Mouse (Mus musculus) hindbrain, embryonic 16.5 days (tissue): ENCODE measurements at regions not wholly inside any gene's neighbourhood (a gene's known extent, or its start where the extent isn't known, plus 50 kb on each side); places are given as distances from the start of the nearest gene placed in this dataset.
A peak's percentile ranks its signal among the peaks of the same experiment; 100 is the strongest.

Experiments
- ATAC-seq: fragments of 200-750 bp; cut with Nextera tagmentation; 2 replicates; pipeline ENCODE4 v1.8.0; 2017; ENCODE audit warnings: moderate TSS enrichment, moderate library complexity
- H3K27ac ChIP-seq: fragments of 300-500 bp; sonication (generic); 2 replicates; pipeline ENCODE4 v1.5.1; 2014; ENCODE audit warnings: low read depth, mild to moderate bottlenecking, control low read depth, low read length, moderate library complexity
- H3K27me3 ChIP-seq: fragments of 300-500 bp; sonication (generic); replicated peaks from 2 replicates; pipeline ENCODE4 v1.6.1; 2014; ENCODE audit warnings: low read length; ENCODE audit not compliant: control insufficient read depth, insufficient read depth
- H3K36me3 ChIP-seq: fragments of 300-500 bp; sonication (generic); 2 replicates; pipeline ENCODE4 v1.6.1; 2014; ENCODE audit warnings: mild to moderate bottlenecking, low read length, moderate library complexity, mixed read lengths; ENCODE audit not compliant: control insufficient read depth, insufficient read depth
- H3K4me1 ChIP-seq: fragments of 300-500 bp; sonication (generic); 2 replicates; pipeline ENCODE4 v1.6.1; 2014; ENCODE audit warnings: low read depth, low read length; ENCODE audit not compliant: control insufficient read depth, insufficient read depth
- H3K4me2 ChIP-seq: fragments of 300-500 bp; sonication (generic); 2 replicates; pipeline ENCODE4 v1.6.1; 2014; ENCODE audit warnings: mild to moderate bottlenecking, low read length, control low read depth, moderate library complexity
- H3K4me3 ChIP-seq: fragments of 300-500 bp; sonication (generic); 2 replicates; pipeline ENCODE4 v1.5.1; 2014; ENCODE audit warnings: mild to moderate bottlenecking, low read length, control low read depth, moderate library complexity
- H3K9ac ChIP-seq: fragments of 300-500 bp; sonication (generic); 2 replicates; pipeline ENCODE4 v1.6.1; 2014; ENCODE audit warnings: low read depth, mild to moderate bottlenecking, control low read depth, low read length, moderate library complexity
- H3K9me3 ChIP-seq: fragments of 300-500 bp; sonication (generic); 2 replicates; pipeline ENCODE4 v1.6.1; 2014; ENCODE audit warnings: mild to moderate bottlenecking, low read length, moderate library complexity; ENCODE audit not compliant: control insufficient read depth
- WGBS: fragments of 180-500 bp; shearing (Covaris S2); extraction: QIAGEN DNeasy Blood & Tissue Kit; methylation state at CpG from one replicate; pipeline ENCODE4 v1.1.7; 2014; 5-methylcytosine and 5-hydroxymethylcytosine counted together

DNA sequence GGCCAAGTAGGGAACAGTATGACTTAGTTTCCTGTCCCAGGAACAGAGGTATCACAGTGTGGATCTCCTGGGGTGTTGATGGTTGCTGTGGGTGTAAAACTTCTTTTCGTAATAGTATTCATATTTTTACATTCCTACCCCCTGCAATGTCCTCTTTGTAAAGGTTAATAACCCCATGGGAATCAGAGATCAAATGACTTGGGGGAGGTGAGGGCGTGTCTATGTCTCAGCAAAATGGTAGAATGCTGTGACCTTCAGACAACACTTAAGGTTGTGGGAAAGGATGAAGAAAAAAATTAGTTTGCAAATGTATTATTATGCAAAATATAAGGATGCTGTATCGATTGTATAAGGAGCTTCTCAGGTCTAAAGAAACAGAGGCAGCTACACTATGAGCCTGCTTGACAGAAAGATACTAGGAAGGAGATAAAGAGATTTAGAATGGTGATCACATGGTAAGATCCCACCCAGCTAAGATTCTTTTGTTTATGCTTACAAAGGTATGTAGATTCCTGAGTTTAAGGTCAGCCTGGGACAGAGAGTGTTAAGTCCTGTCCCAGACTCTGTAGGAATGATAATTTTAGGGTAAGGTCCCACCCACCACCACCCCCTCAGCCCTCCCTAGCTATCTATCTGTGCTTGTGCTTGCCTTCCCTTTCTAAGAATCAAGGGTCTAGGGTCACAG lies 913.8 kb downstream of the Tbl1xr1 start:
- Histone ChIP-seq H3K4me2 (no peak overlapping the region), H3K9me3 (no peaks in the 10 kb centered on the region), H3K27me3 (no peaks in the 10 kb centered on the region), H3K9ac (no peak overlapping the region), H3K36me3 (no peaks in the 10 kb centered on the region), H3K27ac (no peak overlapping the region), H3K4me3 (no peak overlapping the region), H3K4me1 (no peaks in the 10 kb centered on the region)
- WGBS = 77% methylated on average over 3 of the region's 3 CpGs
- ATAC-seq = no peak

DNA sequence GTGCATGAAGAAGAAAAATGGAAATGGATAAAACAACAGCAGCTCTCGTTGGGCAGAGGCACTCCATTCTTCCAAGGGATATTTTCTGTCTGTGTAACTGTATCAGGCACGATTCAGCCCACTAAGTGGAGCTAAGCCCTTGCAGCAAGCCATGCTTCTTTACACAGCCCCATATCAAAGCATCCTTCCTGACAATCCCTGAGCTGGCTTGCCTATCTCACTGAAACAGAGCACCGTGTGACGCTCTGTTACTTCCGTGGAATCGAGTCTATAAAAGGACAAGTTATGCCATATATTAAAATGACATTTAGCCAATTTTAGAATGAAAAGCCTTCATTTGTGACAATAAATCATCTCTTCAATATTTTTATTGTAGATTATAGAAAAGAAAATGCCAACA lies 918.8 kb downstream of the Tbl1xr1 start:
- Histone ChIP-seq H3K27ac (no peak overlapping the region), H3K27me3 (no peaks in the 10 kb centered on the region), H3K4me1 (no peaks in the 10 kb centered on the region), H3K9ac (no peak overlapping the region), H3K4me2 (no peak overlapping the region), H3K36me3 (no peaks in the 10 kb centered on the region), H3K4me3 (no peak overlapping the region), H3K9me3 (no peaks in the 10 kb centered on the region)
- no peak for ATAC-seq
- 78% methylated on average over 6 of the region's 6 CpGs for WGBS

DNA sequence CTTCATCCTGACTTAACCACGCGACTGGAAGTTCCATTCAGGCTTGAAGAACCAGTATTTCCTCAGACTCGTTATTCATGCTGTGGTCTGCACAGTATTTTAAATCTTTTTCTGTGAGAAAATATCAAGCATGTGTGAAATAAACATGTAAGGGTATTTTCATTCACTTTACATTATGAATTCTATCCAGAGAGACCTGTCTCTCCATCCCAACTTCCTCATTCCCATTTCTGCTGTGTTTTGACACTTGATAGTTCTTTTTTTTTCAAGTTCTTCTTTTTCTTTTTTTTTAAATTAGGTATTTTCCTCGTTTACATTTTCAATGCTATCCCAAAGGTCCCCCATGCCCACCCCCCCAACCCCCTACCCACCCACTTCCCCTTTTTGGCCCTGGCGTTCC lies 919.4 kb downstream of the Tbl1xr1 start:
- Histone ChIP-seq H3K27me3 (no peaks in the 10 kb centered on the region), H3K27ac (no peak overlapping the region), H3K4me1 (no peaks in the 10 kb centered on the region), H3K9ac (no peak overlapping the region), H3K36me3 (no peaks in the 10 kb centered on the region), H3K4me3 (no peak overlapping the region), H3K9me3 (no peaks in the 10 kb centered on the region), H3K4me2 (no peak overlapping the region)
- no peak for ATAC-seq
- WGBS = 75% methylated on average over 5 of the region's 5 CpGs

DNA sequence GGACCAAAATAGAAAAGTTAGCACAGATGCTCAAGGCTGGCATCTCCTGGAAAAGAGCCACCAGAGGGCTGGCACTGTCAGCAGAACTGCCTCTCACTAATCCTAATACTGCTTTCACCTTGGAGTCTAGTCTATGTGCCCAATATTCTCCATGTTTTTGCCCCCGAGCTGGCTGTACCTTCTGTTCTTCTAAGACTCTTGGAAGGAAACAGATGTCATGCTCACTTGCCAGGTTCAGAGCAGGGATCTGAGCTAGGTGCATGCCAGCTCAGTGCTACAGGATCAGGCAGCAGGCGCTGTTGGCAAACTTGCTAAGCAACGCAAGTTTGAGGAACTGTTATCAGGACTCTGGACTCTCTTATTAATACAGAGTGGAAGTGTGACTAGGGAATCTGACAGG lies 924.6 kb downstream of the Tbl1xr1 start:
- no peaks in the 10 kb centered on the region for H3K9me3 ChIP-seq
- H3K27me3 ChIP-seq = no peaks in the 10 kb centered on the region
- H3K9ac ChIP-seq = no peak overlapping the region
- H3K27ac ChIP-seq = no peak overlapping the region
- WGBS = 64% methylated on average over 3 of the region's 3 CpGs
- peak; percentile 85 for ATAC-seq
- H3K36me3 ChIP-seq = no peaks in the 10 kb centered on the region
- no peak overlapping the region for H3K4me2 ChIP-seq
- no peak overlapping the region for H3K4me3 ChIP-seq
- no peaks in the 10 kb centered on the region for H3K4me1 ChIP-seq

DNA sequence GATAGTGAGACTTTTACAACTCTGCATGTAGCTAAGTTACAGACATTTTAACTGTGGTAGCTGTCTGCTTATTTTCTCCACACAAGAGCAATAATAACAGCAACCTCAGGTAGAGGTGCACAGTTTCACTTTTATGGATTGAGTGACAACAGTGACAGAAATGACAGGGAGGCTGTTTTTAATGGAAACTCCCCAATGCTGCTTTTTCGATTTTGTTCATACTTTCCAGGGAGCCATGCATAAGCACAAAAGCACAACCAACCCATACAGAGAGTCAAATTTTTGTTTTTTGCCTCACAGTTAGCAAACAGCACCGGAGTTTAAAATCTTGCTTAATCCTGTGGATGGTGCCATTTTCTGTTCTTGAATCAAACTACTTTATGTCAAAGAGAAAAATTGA lies 955.6 kb downstream of the Tbl1xr1 start:
- Histone ChIP-seq H3K9me3 (no peaks in the 10 kb centered on the region), H3K9ac (no peak overlapping the region), H3K4me2 (no peak overlapping the region), H3K27me3 (no peaks in the 10 kb centered on the region), H3K36me3 (no peaks in the 10 kb centered on the region), H3K4me1 (no peaks in the 10 kb centered on the region), H3K27ac (no peak overlapping the region), H3K4me3 (no peak overlapping the region)
- 88% methylated on average over 2 of the region's 2 CpGs for WGBS
- ATAC-seq = no peak

DNA sequence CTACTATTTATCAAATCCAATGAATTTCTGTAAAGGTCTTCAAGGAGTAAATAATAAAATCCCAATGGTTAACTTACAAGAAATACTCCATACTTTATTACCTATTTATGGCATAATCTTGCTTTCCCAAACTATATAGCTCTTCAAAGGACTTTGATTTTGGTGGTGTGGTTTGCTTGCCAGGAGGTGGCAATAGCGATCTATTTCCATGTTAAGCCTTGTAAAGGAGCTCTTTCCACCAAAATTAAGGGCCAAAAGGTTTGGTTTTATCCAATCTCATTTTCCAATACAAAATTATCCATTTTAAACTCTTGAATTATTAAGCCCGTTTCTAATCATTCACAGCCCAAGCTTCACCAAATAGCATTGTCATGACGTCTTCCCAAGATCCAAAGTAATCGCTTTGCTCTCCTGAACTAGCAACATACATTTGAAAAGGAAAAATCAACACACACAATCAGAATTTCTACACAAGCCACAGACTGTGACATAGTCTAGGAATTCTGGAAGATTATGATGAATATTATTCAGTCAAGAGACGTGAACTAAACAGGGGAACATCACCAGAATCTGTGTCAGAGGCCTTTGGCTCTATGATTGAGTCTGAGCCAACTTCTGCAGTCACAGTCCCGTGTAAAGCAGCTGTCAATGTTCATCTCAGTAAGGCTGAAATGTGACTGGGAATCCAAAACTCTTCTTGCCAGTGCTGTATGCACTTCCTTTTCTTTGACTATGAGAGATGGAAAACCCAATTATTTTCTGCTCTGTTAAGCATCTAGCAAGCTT lies 986.9 kb downstream of the Tbl1xr1 start:
- Histone ChIP-seq H3K9ac (no peak overlapping the region), H3K27ac (no peak overlapping the region), H3K27me3 (no peaks in the 10 kb centered on the region), H3K36me3 (no peaks in the 10 kb centered on the region), H3K4me1 (no peaks in the 10 kb centered on the region), H3K9me3 (no peaks in the 10 kb centered on the region), H3K4me2 (no peak overlapping the region), H3K4me3 (no peak overlapping the region)
- WGBS = 60% methylated on average over 6 of the region's 6 CpGs
- 0 out of 2 replicates have a peak, but pooled peaks have one; percentile 34 for ATAC-seq

DNA sequence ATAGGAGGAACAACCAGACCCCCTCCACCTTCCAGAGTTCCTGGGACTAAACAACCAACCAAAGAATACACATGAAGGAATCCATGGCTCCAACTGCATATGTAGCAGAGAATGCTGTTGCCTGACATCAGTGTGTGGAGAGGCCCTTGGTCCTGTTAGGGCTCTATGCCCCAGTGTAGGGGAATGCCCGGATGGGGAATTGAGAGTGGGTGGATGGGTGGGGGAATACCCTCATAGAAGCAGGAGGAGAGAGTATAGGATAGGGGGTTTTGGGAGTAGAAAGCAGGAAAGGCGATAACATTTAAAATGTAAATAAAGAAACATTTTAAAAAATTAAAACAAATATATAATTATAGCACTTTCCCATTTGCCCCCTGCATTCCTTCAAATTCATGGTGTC lies 995.0 kb downstream of the Tbl1xr1 start:
- H3K4me3 ChIP-seq = no peak overlapping the region
- WGBS = 91% methylated on average over 2 of the region's 2 CpGs
- no peak overlapping the region for H3K4me2 ChIP-seq
- H3K27me3 ChIP-seq = no peaks in the 10 kb centered on the region
- no peaks in the 10 kb centered on the region for H3K36me3 ChIP-seq
- no peak for ATAC-seq
- H3K9ac ChIP-seq = no peak overlapping the region
- H3K27ac ChIP-seq = no peak overlapping the region
- no peaks in the 10 kb centered on the region for H3K4me1 ChIP-seq
- H3K9me3 ChIP-seq = no peaks in the 10 kb centered on the region
